Mouse (Mus musculus): ENCODE measurements at regions not wholly inside any gene's neighbourhood (a gene's known extent, or its start where the extent isn't known, plus 50 kb on each side); places are given as distances from the start of the nearest gene placed in this dataset.

- TF ChIP-seq POLR2A (IDR thresholded peaks at IDR 0.05; ENCODE audit: borderline replicate concordance, control insufficient read depth, low read depth, low read length) (no peak), CTCF (IDR thresholded peaks at IDR 0.05; ENCODE audit: control insufficient read depth, insufficient read depth, low read length) (no peak)
These were observed 103.2 kb downstream of the Fam168b start for GRCm38 (mm10) chr1:34739621-34740020.
